Mouse (Mus musculus) cortical plate, adult 2 months (tissue): ENCODE results near the gene Il1rapl2.

Experiments used
- CTCF ChIP-seq: fragments of 200-500 bp; IDR thresholded peaks from 2 replicates; pipeline ENCODE4 v1.5.1; 2011; ENCODE audit warnings: mild to moderate bottlenecking, control low read depth, low read length; ENCODE audit not compliant: insufficient read depth; ENCODE audit errors: extremely low read depth
- POLR2A ChIP-seq: fragments of 200-500 bp; IDR thresholded peaks from 2 replicates; pipeline ENCODE4 v1.6.1; 2011; ENCODE audit warnings: mild to moderate bottlenecking, low read length, control low read depth; ENCODE audit not compliant: insufficient read depth; ENCODE audit errors: extremely low read depth

- TF ChIP-seq POLR2A (no peak), CTCF (no peak)
Measured at GRCm38 (mm10) chrX:137667011-137667410, 96.6 kb downstream of the Il1rapl2 start.
